Mouse (Mus musculus): Measurements from ENCODE around the gene Kcnh6. TPM values are rescaled to one million over a fixed set of nuclear protein-coding genes. Genes with fewer than 3 reads are reported as not detected.
"Not testable (repeated sequence)": the region's sequence is repeated elsewhere in the genome, so short reads cannot be mapped to it uniquely, and the experiment has no call there.

Kcnh6 gene
- total RNA-seq, 2 experiments from 2014 or later = 0.60 to 0.98 TPM

DNA sequence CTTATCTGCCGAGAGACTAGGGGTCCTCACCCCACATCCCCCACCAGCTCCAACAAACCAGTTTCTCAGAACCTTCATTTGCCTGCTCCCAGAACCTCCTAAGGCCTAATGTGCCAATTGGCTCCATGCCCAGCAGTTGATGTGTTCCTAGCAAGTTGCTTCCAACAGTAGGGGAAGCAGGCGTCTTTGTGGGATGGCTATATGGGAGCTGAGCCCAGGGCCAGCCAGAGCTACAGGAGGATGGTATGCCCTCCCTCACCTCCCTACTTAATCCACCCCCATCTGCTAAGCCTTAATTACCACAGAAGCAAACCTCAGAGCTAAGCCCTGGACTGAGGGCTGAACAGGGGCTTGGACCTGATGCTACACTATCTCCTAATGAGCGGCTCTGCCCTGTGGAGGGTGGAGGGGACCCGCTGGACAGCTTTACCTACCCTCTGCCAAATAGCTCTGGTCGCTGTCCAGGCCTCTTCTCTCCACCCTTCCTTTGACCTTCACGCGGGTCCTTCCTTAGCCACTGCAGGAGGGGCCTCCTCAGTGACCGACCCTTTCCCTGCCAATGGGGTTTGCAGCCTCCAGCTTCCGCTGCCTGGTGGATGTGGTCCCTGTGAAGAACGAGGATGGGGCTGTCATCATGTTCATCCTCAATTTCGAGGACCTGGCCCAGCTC lies 5.8 kb downstream of the Kcnh6 start:
- DNase-seq (ENCODE audit: low spot score in 2 of 2) = peak; percentile 49 to 51

DNA sequence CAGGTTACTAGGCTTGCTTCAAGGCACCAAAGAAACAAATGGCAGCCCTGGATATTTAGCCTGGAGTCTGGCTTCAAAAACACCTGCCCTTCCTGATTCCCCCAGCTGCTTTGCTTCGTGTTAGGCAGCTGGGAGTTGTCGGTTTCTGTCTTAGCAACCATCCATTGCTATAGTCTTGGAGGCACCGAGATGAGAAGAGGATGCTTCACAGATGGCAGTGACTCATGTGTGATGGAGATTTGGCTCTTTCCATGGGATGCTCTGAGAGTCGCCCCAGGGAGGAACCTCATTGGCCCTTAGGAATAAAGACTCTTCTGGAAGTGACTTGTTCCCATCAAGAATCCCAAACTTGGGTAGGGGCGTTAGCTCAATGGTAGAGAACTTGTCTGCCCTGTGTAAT lies 8.5 kb downstream of the Kcnh6 start:
- DNase-seq (ENCODE audit: low spot score in 2 of 2) = no peak

DNA sequence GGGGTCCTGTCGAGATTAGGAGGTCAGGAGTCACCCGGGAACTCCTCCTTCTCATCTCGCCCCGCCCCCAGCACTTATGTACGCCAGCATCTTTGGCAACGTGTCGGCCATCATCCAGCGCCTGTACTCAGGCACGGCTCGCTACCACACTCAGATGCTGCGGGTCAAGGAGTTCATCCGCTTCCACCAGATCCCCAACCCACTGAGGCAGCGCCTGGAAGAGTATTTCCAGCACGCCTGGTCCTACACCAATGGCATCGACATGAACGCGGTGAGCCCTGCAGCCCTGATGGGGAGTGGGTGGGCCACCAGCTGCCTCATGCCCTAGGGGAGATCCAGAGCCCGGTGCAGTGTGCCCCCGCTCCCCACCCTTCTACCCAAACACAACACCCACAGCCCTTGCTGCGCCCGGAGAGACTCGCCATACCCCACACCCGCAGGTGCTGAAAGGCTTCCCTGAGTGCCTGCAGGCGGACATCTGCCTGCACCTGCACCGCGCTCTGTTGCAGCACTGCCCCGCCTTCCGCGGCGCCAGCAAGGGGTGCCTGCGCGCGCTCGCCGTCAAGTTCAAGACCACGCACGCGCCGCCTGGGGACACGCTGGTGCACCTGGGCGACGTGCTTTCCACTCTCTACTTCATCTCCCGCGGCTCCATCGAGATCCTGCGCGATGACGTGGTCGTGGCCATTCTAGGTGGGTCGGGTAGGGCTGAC lies 12.3 kb downstream of the Kcnh6 start:
- DNase-seq (ENCODE audit: low spot score in 2 of 2) = peak; percentile 26 to 40

DNA sequence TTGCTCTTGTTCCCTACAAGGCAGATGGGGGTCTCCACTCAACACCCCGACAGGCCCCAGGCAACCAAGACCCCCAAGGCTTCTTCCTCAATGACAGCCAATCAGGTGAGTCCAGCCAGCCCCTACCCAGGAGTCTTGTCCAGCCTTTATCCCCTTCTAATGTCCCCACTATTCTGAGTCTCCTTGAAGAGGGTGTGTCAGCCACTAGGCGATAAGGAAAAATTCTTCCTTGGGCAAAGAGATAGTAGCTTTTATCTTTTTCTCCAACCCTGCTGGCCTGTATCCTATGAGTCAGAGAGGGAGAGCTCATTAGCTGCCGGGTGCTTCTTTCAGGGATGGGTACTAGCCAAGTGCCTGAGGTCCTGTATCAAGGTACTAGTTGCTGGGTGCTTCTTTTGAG lies 17.9 kb downstream of the Kcnh6 start:
- no peak for DNase-seq (ENCODE audit: low spot score in 2 of 2)

DNA sequence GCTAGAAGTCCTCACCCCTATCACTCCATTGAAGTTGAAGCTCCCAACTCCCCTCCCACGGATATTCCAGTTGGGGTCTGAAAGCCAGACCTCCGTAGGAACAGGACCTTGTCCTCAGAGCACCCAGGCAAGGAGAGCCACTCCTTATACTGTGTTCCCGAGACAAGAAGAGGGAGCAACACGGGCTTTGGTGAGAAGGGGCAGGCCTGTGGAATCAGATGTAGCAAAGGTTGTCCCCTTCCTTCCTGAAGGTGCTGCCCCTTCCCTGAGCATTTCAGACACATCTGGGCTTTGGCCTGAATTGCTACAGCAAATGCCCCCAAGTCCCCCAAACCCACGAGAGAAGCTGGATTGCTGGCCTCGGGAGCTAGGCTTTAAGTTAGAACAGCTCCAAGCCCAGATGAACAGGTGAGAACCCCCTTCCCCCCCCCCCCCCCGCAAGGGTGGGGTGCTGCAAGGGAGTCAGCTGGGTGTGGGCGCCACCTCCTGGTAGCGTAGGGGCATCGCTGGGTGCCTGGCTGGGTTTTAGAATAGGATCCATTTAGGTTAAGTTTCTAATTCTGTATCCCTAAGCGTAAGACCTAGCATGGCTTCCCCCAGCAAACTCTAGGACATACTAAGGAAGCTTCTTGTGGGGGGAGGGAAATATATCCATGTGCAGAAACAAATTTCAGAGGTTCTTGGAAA lies 18.7 kb downstream of the Kcnh6 start:
- peak; percentile 42 to 65 for DNase-seq (ENCODE audit: low spot score in 2 of 2)

DNA sequence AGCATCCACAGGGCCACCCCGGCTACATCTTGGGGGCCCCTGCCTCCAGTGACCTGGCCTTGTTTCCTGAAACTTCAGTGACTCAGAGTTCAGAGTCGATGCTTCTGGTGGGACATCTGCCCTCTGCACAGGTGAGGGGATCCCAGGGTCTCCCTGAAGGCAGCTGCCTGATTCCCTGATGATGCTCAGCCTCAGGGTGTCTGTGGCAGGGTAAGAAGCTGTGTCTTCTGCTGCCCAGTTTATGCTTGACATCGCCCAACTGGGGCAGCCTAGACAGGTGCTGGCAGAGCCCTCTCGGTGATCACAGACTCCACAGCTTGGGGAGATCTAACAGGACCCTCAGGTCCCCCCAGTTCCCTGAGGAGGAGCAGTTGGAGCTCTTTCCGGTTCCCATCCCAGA lies 19.7 kb downstream of the Kcnh6 start:
- no peak for DNase-seq (ENCODE audit: low spot score in 2 of 2)

DNA sequence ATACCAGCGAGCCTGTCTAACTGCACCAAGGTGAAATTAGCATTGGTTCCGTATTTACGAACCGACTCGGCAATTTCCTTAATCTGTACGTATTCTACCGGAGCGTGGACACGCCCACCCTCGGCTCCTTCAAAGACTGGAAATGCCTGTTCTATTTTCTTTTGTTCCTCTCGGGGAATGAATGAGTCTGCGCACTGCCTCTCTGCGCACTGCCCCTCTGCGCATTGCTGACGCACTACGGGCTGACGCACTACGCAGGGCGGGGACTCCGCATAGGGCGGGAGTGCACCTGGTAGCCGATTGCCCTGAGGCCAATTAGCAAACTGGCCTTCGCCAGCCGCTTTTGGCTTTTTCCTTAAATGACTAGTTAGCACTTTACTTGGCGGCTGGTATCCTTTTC lies 24.1 kb downstream of the Kcnh6 start:
- DNase-seq (ENCODE audit: low spot score in 2 of 2) = not testable (repeated sequence)

DNA sequence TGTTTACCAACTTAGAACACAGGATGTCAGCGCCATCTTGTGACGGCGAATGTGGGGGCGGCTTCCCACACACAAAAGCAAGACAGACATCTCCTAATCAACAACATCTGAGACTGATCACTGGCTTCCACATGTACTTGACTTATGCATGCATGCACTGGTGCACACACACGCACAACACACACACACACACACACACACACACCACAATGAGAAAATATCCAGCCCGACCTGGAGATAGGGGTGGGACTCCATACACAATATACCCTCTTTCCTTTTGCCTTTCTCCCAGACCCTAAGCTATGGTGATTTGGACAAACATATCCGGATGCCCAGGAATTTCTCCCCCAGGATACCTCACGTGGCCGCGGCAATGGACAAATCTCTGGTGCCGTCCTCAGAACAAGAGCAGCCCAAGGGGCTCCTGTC lies 25.6 kb downstream of the Kcnh6 start:
- DNase-seq (ENCODE audit: low spot score in 2 of 2) = peak in 1 of 2 experiments; percentile 44

DNA sequence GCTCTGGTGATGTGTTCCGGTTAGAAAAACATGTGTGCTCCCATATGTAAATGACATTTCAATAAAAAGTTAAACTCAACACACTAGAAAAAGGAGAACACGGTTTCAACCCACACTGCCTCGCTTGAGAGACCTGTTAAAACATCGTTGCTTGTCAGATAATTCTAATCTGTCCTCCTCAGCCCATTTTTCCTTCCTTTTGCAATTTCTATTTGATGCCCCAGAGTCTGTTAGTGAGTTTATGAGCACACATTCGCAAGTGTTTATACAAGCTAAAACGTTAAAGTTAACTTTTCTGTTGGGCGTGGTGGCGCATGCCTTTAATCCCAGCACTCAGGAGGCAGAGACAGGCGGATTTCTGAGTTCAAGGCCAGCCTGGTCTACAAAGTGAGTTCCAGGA lies 27.1 kb downstream of the Kcnh6 start:
- DNase-seq (ENCODE audit: low spot score in 2 of 2) = no peak

DNA sequence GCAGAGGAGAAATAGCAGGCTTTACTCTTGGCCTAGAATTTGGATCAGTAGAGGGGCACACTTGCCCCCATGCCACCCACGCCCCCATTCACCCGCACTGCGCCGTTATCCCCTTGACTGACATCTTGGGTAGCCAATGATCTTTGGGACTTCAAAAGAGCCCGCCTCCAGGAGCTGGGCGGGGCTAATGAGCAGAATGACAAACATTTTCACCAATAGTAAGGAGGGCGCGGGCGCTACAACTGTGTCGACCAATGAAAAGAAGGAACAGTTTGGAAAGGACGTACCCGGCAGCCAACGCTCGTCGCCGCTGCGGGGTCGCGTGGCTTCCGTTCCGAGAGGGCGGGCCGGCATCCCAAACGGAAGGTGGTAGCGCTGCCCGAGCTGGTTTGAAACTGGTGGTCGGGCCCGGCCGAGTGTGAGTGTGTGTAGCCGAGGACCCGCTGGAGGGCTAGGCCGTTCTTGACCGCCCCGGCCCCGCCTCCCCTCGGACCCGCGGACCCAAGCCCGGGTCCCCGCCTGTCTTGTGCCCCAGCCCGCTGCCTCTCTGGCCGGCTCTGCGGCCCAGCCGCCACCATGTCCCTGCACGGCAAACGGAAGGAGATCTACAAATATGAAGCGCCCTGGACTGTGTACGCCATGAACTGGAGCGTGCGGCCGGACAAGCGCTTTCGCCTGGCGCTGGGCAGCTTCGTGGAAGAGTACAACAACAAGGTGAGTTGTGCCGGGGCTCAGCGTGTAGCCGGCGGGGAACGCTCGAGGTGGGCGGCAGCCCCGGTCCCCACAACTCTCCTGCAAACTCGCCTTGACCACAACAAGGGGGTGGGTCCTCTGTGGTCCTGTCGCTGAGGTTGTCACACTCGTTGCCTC lies 28.9 kb downstream of the Kcnh6 start, which contains the start of gene Dcaf7:
TSS of gene Dcaf7 (plus strand) at position 325 of the 870 bp plus-strand sequence.
- peak; percentile 100 for DNase-seq (ENCODE audit: low spot score in 2 of 2)

DNA sequence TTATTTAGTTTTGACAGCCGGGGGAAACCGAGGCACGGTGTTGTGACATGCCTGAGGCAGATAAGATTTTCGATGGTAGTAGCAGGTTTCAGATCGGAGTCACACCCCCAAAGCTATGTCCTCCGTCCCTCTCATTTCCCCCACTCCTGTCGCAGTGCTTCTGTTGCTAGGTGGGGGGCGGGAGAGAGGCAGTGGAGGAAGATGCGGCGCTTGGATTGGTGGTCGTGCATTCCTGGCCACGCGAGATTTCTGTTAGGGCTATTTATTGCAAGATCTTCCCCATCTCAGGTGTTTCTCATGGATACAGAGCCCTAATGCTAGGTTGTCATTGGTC lies 29.5 kb downstream of the Kcnh6 start:
- peak; percentile 74 to 86 for DNase-seq (ENCODE audit: low spot score in 2 of 2)

DNA sequence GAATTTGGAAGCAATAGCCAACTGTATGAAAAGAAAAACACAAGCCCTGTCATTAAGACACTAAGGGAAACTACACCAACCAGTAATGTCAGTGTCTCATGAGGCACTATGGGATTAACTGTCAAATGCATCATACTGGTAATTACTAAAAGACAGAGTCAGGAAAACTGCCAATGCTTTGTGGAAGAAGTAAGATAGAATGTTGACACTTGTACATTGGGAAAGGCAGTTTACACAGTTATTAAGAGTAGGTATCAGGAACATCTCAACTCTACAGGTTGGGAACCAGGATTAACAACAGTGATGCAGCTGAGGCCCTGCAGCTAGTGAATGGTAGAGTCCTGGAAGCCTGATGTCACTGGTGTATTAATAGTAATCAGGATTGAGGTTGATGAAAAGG lies 36.4 kb downstream of the Kcnh6 start:
- no peak for DNase-seq (ENCODE audit: low spot score in 2 of 2)

DNA sequence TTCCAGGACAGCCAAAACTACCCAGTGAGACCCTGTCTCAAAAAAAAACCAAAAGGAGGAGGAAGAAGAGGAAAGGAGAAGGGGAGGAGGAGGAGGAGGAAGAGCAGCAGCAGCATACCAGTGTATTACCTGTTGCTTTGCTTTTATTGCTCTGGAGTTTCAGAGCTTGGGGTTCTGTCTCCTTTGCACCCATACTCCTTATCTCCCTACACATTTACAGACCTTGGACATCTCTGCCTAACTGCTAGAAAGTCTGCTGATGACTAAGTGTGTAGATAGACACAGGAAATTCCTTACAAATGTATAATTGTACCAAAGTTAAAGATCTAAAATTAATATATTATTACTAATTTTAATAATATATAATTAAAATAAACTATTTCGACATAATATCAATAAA lies 37.3 kb downstream of the Kcnh6 start:
- no peak for DNase-seq (ENCODE audit: low spot score in 2 of 2)

DNA sequence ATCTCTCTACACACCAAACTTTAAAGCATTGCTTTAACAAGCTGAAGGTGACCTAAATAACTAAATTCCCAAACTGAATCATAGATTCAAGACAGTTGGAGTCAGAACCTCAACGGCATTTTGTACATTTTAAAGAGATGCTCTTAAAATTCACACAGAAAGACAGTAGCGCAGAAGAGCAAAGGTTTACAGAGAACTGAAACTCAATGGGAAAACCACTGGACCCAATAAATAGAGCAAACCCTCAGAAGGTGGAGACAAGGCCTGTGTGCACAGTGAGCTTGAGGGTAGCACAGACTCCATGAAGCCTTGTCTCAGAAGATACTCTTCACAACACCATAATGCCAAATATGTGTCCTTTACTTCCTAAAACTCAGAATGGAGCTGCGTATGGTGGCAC lies 37.9 kb downstream of the Kcnh6 start:
- no peak for DNase-seq (ENCODE audit: low spot score in 2 of 2)

DNA sequence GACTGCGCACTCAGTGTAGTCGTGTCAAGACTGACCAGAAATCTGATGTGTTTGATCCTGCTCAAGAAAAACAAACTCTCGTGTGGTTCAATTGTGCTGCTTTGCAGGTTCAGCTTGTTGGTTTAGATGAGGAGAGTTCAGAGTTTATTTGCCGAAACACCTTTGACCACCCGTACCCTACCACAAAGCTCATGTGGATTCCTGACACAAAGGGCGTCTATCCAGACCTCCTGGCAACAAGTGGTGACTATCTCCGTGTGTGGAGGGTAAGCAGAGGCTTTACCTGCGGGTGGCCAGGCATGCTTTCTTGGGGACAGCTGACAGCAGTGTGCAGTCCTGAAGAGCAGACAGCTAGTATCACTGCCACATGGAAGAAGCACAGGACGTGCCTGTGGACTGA lies 38.7 kb downstream of the Kcnh6 start:
- DNase-seq (ENCODE audit: low spot score in 2 of 2) = no peak

DNA sequence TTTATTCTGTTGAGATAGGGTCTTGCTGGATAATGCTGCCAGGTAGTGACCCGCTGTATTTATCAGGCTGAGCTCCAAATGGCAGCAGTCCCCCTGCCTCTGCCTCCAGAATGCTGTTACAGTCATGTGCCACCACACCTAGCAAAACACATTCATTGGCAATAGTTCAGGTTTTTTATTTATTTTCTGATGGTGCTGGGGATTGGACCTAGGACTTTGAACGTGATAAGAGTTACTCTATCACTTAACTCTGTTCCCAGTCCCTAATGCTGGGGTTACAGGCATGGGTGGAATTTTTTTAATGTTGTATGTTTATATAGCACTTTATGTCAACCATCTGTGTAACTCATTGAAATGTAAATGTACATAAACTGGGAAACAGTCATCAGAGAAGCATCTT lies 46.0 kb downstream of the Kcnh6 start:
- no peak for DNase-seq (ENCODE audit: low spot score in 2 of 2)

DNA sequence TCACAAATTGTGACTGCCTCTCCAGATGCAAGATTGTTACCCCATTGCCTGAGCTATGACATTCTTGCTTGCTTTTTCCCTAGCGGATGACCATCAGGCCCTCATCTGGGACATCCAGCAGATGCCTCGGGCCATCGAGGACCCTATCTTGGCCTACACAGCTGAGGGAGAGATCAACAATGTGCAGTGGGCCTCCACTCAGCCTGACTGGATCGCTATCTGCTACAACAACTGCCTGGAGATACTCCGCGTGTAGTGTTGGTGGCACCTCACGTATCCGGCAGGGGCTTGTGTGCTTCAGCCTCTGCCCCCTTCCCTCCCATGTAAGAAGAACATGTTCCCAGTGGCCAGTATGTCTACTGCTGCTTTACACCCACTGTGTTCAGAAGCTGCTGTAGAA lies 46.7 kb downstream of the Kcnh6 start:
- no peak for DNase-seq (ENCODE audit: low spot score in 2 of 2)

DNA sequence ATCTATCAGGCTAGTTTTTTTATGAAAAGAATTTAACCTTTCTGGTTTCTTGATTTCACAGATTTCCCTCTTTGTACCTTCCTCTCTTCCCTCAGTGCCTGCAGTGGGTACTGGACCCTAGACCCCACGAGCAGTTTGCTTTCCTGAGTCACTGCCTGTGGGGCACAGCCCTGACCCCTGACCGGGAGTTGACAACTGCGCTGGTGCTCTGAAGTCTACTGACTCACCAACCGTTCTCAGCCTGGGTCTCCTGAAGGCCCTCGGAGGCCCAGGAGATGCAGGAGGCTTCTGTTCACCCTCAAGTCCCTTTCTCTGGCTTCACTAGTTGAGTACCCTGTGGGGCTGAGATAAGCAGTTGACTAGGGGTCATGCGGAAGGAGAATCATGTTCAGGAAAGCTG lies 47.4 kb downstream of the Kcnh6 start:
- no peak for DNase-seq (ENCODE audit: low spot score in 2 of 2)

DNA sequence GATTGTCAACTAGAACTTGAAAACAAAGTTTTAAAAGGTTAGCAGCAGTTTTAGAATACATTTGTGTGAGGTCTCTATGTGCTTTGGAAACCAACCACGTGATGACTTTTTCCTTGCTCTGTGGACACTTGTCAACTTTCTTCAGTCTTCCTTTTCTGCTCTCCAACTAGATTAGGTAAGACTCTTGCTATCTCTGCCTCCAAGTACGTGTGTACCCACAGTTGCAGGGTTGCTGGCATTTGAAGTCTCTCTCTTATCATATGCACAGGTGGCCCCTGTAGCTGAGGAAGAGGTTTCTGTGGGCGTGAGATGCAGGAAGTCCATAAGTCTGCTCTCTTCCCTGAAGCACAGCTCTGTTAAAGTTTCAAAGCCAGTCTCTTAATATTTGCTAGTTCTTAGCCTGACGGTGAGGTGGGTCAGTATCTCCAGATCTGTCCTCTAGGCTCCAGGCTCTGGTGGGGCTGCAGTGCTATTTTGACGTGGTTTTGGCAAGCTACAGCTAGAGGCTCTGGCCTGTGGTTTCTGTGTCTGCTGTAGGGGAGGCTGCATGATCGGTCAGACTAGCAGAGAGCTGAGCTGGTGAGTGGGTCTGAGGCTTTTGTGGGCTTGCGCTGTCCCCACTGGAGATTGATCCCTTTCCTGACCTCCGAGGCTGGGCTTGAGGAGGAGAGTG lies 49.0 kb downstream of the Kcnh6 start:
- DNase-seq (ENCODE audit: low spot score in 2 of 2) = no peak

DNA sequence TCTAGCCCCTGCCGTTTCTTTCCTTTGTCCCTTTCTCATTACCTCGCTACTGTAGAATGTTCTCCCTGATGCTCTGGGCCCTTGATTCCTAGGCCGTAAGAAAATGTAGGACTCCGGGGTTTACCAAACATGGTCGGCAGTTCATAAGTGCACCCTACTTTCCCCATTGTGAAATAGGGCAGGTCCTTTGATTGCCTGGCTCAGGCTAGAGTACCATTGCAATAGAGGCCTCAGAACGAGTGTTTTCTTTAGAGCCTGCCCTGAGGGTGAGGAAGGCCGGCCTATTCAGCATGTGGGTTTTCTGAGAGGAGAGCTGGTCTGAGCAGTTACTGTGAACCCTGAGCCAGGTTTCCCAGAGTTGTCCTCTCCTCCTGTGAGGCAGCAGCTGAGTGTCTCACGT lies 50.1 kb downstream of the Kcnh6 start:
- DNase-seq (ENCODE audit: low spot score in 2 of 2) = no peak

DNA sequence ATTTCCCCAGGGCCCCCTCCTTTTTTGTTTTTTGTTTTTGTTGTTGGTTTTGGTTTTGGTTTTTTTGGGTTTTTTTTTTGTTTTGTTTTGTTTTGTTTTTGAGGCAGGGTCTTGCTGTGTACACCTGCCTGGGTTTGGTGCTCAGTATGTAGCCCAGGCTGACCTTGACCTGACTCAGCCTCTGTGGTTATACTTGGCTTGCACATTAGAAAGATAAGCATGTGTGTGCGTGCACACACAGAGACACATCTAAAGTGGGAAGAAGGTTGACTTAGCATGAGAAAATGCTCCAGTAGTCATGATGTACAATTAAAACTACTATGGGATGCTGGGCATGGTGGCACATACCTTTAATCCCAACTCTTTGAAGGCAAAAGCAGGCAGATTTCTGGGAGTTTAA lies 52.6 kb downstream of the Kcnh6 start:
- no peak for DNase-seq (ENCODE audit: low spot score in 2 of 2)

Measured in layer of hippocampus, postnatal 14 days (tissue).